Mouse (Mus musculus) T-helper 2 cell (primary cell): ENCODE data around the gene Plpp2.

Experiments
- in situ Hi-C: fragments of 300-600 bp; cut with MboI, MseI; formaldehyde crosslinking; loops from one replicate; pipeline ENCODE4 v1.15.1; 2025; ENCODE audit warnings: high pct_unique_total_duplicates

The Plpp2 gene

DNA sequence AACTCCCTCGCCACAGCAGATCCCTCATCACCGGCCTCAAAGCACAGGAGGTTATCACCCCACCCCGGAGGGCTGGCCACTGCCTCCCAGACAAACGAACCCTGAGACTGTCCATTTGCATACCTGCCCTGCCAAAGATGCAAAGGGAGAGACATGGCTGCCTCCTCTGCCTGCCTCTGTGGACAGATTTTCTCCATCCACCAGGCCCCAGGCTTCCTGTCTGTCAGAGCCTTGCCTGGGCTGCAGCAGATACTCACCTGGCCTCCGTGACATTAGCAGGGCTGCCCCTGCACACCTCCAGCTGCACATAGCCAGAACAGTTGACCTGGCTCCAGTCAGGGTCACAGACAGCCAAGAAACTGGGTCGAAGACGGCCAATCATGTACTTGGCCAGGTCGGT is 3.4 kb downstream of the Plpp2 start:
- in situ Hi-C loops = no loop called here

DNA sequence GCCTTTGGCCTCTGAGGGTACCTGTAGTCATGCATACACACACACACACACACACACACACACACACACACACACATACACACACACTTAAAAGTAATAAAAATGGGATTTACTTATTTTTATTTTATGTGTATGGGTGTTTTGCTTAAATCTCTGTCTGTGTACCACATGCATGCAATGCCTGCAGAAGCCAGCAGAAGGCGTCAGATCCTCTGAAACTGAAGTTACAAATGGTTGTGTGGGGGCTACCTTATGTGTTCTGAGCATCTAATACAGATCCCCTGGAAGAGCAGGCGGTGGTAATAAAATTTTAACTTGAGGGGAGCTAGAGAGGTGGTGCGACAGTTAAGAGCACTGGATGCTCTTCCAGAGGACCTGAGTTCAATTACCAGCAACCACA is 5.5 kb downstream of the Plpp2 start:
- in situ Hi-C loops = no loop called here

DNA sequence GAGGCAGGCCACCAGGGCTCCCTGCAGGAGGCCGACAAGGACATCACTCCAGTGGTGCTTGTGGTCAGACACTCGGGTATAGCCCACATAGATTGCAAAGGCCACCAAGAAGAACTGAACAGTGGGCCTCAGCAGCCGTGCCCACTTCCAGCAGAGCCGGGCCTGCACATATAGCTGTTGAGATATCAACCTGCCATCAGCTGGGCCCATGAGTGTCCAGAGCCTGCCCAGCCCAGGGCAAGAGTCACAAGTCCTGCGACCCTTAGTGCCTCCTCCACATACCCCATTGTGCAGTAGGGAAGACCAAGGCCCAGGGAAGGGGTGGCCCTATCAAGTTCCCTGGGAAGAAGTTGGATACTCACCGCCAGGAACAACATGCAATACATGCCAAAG is 6.1 kb downstream of the Plpp2 start:
- in situ Hi-C loops = no loop called here

DNA sequence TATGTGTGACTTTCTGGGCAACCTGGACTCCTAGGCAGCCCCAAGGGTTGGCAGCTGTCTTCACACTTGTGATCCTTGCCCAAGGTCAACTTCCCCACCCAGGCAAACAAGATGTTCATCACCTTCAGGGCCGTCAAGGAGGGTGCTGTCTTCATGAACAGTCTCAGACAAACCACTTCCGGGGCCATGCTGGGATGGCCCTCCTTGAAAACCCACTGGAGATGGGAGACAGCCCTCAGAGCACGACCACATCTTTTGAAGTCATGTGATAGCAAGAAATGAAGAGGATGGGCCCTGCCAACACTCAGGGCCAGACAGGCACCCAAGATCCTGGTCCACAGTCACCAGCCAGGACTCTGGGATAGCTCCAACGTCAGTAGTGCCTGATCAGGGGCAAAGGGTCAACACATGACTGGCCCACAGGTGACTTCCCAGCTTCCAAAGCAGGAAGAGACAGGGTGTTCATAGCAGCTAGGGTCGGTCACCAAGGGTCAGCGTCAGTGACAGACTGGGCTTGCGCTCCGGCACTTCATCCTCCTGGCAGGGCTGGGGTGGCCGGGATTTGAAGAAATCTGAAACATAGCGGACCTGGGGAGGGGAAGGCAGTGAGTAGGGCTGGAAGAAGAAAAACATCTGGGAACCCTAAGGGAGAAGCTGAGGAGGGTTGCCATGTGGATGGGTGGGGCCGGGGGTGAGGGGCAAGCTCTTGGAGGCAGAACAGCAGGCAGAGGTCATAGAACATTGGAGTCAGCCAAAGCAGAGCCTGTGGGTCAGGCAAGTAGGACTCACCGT is 6.7 kb downstream of the Plpp2 start:
- in situ Hi-C loops = no loop called here

DNA sequence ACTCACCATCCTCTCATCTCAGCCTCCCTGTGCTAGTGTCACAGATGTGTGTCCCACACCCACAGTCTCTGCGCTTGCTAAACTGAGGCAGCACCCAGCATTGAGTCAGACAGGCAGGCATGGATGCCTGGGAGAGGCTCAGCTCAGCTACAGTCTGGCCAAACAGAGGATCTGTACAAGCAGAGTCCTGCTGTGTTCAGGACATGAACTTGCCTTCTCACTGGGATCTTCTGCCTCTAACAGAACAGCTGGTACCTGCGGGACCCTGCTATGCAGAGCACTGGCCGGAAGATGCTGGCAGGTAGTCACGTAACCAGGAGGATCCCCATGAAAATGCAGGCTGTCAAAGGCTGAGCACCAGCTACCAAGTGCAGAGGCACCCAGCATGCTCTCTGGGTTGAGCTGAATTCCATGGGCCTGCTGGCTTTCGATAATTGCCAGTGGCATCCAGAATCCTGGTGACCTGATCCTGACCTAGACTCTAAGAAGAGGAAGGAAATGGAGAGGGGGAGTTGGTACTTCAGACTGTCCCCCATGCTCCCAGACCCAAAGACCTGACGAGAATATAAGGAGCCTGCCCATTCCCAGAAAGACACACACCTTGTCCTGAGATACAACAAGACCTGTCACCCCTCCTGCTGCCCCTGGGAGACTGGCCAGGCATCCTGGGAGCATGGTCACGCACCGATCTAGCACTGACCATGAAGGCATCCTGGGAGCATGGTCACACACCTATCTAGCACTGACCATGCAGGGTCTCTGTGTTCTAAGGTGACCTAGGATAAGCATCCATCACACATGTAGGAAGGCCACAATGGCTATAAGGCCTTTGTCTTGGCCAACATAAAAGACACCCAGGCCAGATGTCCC is 7.9 kb downstream of the Plpp2 start:
- in situ Hi-C loops = no loop called here

DNA sequence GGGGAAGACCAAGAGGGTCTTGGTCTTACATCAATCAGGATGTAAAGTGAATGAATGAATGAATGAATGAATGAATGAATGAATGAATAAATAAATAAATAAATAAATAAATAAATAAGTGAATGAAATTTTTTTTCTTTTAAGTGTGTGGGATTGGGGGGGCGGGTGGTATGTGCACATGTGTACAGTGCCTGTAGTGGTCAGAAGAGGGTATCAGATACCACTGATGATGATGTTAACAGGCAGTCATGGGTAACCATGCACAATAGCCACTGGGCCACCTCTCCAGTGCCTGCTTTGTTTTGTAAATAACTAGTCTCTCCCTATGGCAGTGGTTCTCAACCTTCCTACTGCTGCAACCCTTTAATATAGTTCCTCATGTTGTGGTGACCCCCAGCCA is 9.2 kb downstream of the Plpp2 start:
- in situ Hi-C loops = no loop called here

DNA sequence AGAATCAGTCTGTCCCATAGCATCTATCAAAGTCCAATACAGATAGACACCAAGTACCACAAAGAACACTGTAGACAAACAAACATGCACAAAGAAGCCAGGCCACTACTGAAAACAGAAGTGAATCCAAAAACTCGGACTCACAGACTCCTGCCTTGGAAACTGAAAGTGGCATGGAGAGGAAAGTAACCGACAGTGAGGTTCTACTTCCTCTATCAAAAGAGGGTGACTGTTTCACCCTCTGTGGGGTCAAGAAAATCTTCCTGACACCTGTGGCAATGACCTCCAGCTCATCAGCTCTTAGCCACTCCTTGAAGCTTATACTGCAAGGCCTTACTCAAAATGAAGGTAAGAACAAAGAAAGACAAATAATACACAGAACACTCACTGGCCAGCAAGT is 26.9 kb downstream of the Plpp2 start:
- in situ Hi-C loops = no loop called here

DNA sequence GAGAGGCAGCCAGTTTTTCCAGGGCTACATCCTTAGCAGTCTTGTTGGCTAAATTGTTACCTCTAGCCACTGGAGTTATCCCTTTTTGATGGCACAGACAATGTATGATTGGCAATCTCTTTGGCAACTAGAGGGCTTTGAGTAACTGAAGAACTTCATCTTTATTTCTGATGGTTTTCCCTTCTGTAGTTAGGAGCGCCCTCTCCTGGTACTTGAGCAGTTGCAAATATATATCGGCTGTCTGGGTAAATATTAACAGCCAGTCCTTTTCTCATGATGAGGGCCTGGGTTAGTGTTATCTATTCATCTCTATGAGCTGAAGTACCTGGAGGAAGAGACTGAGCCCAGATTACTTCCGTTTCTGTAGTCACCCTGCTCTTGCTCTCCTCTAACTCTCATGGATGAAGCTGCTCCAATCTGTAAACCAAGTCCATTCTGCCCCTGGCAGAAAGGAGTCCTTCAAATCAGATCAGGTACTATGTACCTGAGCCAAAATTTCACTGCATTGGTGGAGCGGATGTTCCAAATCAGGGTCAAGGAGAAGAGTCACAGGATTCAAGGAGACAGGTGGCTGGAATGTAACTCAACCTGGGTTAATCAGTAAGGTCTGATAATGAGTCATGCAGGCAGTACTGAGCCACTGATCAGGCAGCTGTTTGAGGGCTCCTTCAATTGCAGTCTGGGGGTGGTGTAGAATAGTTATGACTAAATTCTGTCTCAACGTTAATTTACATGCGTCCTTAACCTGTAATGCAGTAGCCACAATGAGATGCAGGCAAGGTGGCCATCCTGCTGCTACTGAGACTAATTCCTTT is 30.6 kb downstream of the Plpp2 start:
- in situ Hi-C loops = no loop called here

DNA sequence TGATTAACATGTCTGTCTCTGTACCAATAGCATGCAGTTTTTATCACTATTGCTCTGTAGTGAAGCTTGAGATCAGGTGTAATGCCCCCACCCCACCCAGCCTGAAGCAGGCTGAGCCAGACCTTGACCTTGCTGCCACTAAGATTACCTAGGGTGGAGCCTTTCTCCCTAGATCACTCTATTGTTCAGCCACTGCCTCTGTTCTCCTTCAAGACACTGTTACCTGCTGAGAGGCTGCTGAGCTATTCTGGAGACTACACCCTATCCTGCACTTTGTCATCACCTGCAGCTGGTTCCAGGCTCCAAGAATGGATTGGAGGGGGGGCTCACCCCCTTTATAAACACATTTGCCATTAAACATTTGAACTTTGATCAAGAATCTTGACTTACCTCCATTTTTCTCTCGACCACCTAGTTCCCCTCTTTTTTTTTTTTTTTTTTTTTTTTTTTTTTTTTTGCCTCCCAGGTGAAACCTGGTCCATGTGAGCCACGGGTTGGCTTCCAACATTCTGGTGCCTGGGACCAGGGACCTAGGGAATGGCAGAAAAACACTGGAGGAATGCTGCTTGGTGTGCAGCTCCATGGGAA is 36.8 kb downstream of the Plpp2 start:
- in situ Hi-C loops = no loop called here

DNA sequence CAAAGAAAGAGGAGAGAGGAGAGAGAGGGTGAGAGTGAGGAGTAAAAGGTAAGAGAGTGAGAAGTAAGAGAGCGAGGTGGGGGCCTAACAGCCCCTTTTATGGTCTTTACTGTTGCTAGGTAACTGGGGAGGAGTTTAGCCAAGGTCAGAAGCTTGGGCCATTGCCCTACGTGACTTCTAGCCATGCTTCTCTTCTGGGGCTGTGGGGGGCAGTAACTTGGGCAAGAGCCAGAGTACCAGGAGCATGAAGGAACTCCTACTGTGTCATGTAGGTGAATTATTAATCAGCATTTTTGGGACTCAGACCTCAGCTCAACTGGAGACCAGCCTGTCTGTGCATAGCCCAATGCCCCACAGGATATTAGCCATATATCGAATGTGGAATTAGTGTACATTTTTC is 37.7 kb downstream of the Plpp2 start:
- in situ Hi-C loops = no loop called here
